In the genomic region with DNA sequence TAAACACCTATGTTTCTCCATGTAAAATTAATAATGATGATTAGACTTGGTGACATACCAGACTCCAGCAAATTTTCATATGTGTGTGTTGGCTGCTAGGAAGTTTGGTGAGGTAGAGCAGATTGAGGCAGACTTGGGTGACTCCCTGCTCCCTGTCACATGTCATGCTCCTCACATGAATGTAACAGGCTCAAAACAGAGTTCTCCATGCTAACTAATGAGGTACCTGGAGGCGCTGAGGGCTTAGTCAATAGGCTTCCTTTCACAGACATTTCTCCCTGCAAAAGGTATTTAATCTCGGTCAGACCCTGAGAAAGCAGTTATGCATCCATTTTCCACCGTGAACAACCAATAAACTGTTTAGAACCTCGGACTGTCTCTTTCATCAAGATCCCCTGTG, we compare ENCODE assay signal across 22 mouse cellular contexts. TPM values are rescaled to one million over a fixed set of nuclear protein-coding genes. Genes with fewer than 3 reads are reported as not detected.
A peak's percentile ranks its signal among the peaks of the same experiment; 100 is the strongest.
DNase-seq lines count a peak whose midpoint lies in the region; ATAC-seq and TF ChIP-seq lines count a peak whose summit lies in the region.
"Had no signal": no experiment of that assay in that cellular context is flagged by ENCODE, and none has a peak within 500 bp of the region (broad histone marks: within the 10 kb centered on the region; RNA-seq: fewer than 3 reads in every experiment).

No protein-coding gene starts in this region.

- no peak overlapping the region for H3K9ac ChIP-seq in forebrain, embryonic 11.5 days (ENCODE audit: low read length)
- no peak overlapping the region for H3K9ac ChIP-seq in forebrain, postnatal 0 days
- H3K9ac ChIP-seq in hindbrain, embryonic 13.5 days: no peak overlapping the region
- no peak overlapping the region for H3K9ac ChIP-seq in hindbrain, postnatal 0 days (replicated peaks; ENCODE audit: low read length)
- H3K9ac ChIP-seq in midbrain, embryonic 12.5 days (replicated peaks): no peak overlapping the region
- 0 out of 2 replicates have a peak overlapping the region, but pooled peaks have one; percentile 23 for H3K9ac ChIP-seq in neural tube, embryonic 13.5 days
- H3K9ac ChIP-seq: heart, embryonic 15.5 days; limb, embryonic 13.5 days; liver, embryonic 13.5 days; lung, embryonic 14.5 days had no signal

- H3K4me3 ChIP-seq in forebrain, embryonic 11.5 days (ENCODE audit: low read depth, low read length): no peak overlapping the region
- H3K4me3 ChIP-seq in forebrain, postnatal 0 days (ENCODE audit: low read depth, low read length): no peak overlapping the region
- no peak overlapping the region for H3K4me3 ChIP-seq in hindbrain, embryonic 13.5 days
- H3K4me3 ChIP-seq in hindbrain, postnatal 0 days (ENCODE audit: low read length): no peak overlapping the region
- H3K4me3 ChIP-seq in midbrain, embryonic 12.5 days: no peak overlapping the region
- H3K4me3 ChIP-seq in neural tube, embryonic 13.5 days: no peak overlapping the region
- H3K4me3 ChIP-seq: heart, embryonic 15.5 days; limb, embryonic 13.5 days; liver, embryonic 13.5 days; megakaryocyte, embryonic 14.5 days had no signal

- peak overlapping the region; percentile 13; the same call in 1 of the 2 replicates for H3K27ac ChIP-seq in forebrain, embryonic 11.5 days (ENCODE audit: low read depth, low read length)
- H3K27ac ChIP-seq in forebrain, postnatal 0 days (ENCODE audit: low read depth, low read length): no peak overlapping the region
- peak overlapping the region; percentile 68; the same call in 1 of the 2 replicates for H3K27ac ChIP-seq in hindbrain, embryonic 13.5 days
- H3K27ac ChIP-seq in hindbrain, postnatal 0 days: no peak overlapping the region
- peak overlapping the region; percentile 35; the same call in 1 of the 2 replicates for H3K27ac ChIP-seq in midbrain, embryonic 12.5 days (replicated peaks)
- H3K27ac ChIP-seq in neural tube, embryonic 13.5 days (replicated peaks): peak overlapping the region; percentile 100
- H3K27ac ChIP-seq: heart, embryonic 15.5 days; limb, embryonic 13.5 days; liver, embryonic 13.5 days; stomach, postnatal 0 days had no signal

- 60% methylated on average over 4 of the region's 4 CpGs for WGBS in forebrain, embryonic 11.5 days
- 46% methylated on average over 4 of the region's 4 CpGs for WGBS in forebrain, postnatal 0 days
- 48% methylated on average over 4 of the region's 4 CpGs for WGBS in hindbrain, embryonic 13.5 days
- WGBS in hindbrain, postnatal 0 days: 32% methylated on average over 4 of the region's 4 CpGs
- WGBS in midbrain, embryonic 12.5 days: 65% methylated on average over 4 of the region's 4 CpGs
- WGBS in neural tube, embryonic 13.5 days: 46% methylated on average over 4 of the region's 4 CpGs

- no peaks in the 10 kb centered on the region for H3K27me3 ChIP-seq in forebrain, embryonic 11.5 days (ENCODE audit: control insufficient read depth, insufficient read depth, low read length)
- no peaks in the 10 kb centered on the region for H3K27me3 ChIP-seq in forebrain, postnatal 0 days (ENCODE audit: insufficient read depth, low read length)
- no peaks in the 10 kb centered on the region for H3K27me3 ChIP-seq in hindbrain, embryonic 13.5 days
- no peaks in the 10 kb centered on the region for H3K27me3 ChIP-seq in hindbrain, postnatal 0 days (ENCODE audit: insufficient read depth, low read length)
- no peaks in the 10 kb centered on the region for H3K27me3 ChIP-seq in midbrain, embryonic 12.5 days
- no peaks in the 10 kb centered on the region for H3K27me3 ChIP-seq in neural tube, embryonic 13.5 days
- H3K27me3 ChIP-seq: heart, embryonic 15.5 days; limb, embryonic 13.5 days; liver, embryonic 13.5 days had no signal

- H3K9me3 ChIP-seq in forebrain, embryonic 11.5 days (ENCODE audit: control insufficient read depth, low read length): no peaks in the 10 kb centered on the region
- H3K9me3 ChIP-seq in forebrain, postnatal 0 days (ENCODE audit: low read length): no peaks in the 10 kb centered on the region
- H3K9me3 ChIP-seq in hindbrain, embryonic 13.5 days: no peaks in the 10 kb centered on the region
- H3K9me3 ChIP-seq in hindbrain, postnatal 0 days (ENCODE audit: low read length): no peaks in the 10 kb centered on the region
- H3K9me3 ChIP-seq in midbrain, embryonic 12.5 days: no peaks in the 10 kb centered on the region
- H3K9me3 ChIP-seq in neural tube, embryonic 13.5 days: no peaks in the 10 kb centered on the region
- H3K9me3 ChIP-seq: heart, embryonic 15.5 days; limb, embryonic 13.5 days; liver, embryonic 13.5 days had no signal

- TF ChIP-seq CTCF in forebrain, postnatal 0 days (IDR thresholded peaks at IDR 0.05; ENCODE audit: low read depth): no peak
- TF ChIP-seq CTCF in hindbrain, postnatal 0 days (IDR thresholded peaks at IDR 0.05; ENCODE audit: low read depth): no peak

- ATAC-seq in forebrain, embryonic 11.5 days (replicated peaks; ENCODE audit: low FRiP score): no peak
- ATAC-seq in forebrain, postnatal 0 days: no peak
- no peak for ATAC-seq in hindbrain, embryonic 13.5 days (ENCODE audit: low FRiP score)
- ATAC-seq in hindbrain, postnatal 0 days: no peak
- ATAC-seq in midbrain, embryonic 12.5 days (ENCODE audit: low FRiP score, low read depth): no peak
- no peak for ATAC-seq in neural tube, embryonic 13.5 days (ENCODE audit: low read depth)
- ATAC-seq: inflammation-experienced regulatory T-cells, adult 6 months had no signal

- no peak for DNase-seq in forebrain, embryonic 11.5 days (ENCODE audit: low spot score)
- no peak for DNase-seq in forebrain, postnatal 0 days
- no peak for DNase-seq in hindbrain, postnatal 0 days (ENCODE audit: low spot score)
- no peak for DNase-seq in frontal cortex, postnatal 10 days (ENCODE audit: low spot score in 2 of 2)
- DNase-seq: adrenal gland, postnatal 25 days; cerebellum, adult 9-10 months; gastrocnemius, postnatal 36 days; heart, postnatal 36 days; kidney, adult 18-20 months; kidney, postnatal 4 days; liver, embryonic 13.5 days; lung, embryonic 14.5 days; lung, postnatal 36 days; thymus, postnatal 14 days had no signal

- H3K36me3 ChIP-seq in forebrain, embryonic 11.5 days (ENCODE audit: control insufficient read depth, insufficient read depth, low read length): no peaks in the 10 kb centered on the region
- H3K36me3 ChIP-seq in forebrain, postnatal 0 days (ENCODE audit: insufficient read depth): no peaks in the 10 kb centered on the region
- no peaks in the 10 kb centered on the region for H3K36me3 ChIP-seq in hindbrain, embryonic 13.5 days
- no peaks in the 10 kb centered on the region for H3K36me3 ChIP-seq in hindbrain, postnatal 0 days (ENCODE audit: insufficient read depth, low read length)
- H3K36me3 ChIP-seq in midbrain, embryonic 12.5 days: no peaks in the 10 kb centered on the region
- no peaks in the 10 kb centered on the region for H3K36me3 ChIP-seq in neural tube, embryonic 13.5 days
- H3K36me3 ChIP-seq: heart, embryonic 15.5 days; limb, embryonic 13.5 days; liver, embryonic 13.5 days had no signal

- H3K4me2 ChIP-seq in forebrain, embryonic 11.5 days (ENCODE audit: low read depth, low read length, severe bottlenecking): no peak overlapping the region
- no peak overlapping the region for H3K4me2 ChIP-seq in forebrain, postnatal 0 days (ENCODE audit: low read depth)
- H3K4me2 ChIP-seq in hindbrain, embryonic 13.5 days: no peak overlapping the region
- no peak overlapping the region for H3K4me2 ChIP-seq in hindbrain, postnatal 0 days (ENCODE audit: low read depth, low read length)
- no peak overlapping the region for H3K4me2 ChIP-seq in midbrain, embryonic 12.5 days (replicated peaks)
- H3K4me2 ChIP-seq in neural tube, embryonic 13.5 days: no peak overlapping the region
- H3K4me2 ChIP-seq: heart, embryonic 15.5 days; limb, embryonic 13.5 days; liver, embryonic 13.5 days; lung, embryonic 14.5 days had no signal

- H3K4me1 ChIP-seq in forebrain, embryonic 11.5 days (replicated peaks; ENCODE audit: control insufficient read depth, insufficient read depth, low read length): peaks cover 11% of the 10 kb centered on the region
- H3K4me1 ChIP-seq in forebrain, postnatal 0 days (ENCODE audit: insufficient read depth): peaks cover 28% of the 10 kb centered on the region
- H3K4me1 ChIP-seq in hindbrain, embryonic 13.5 days (replicated peaks): peaks cover 39% of the 10 kb centered on the region
- 0 out of 2 replicates have a peak, but pooled peaks cover 13% of the 10 kb centered on the region for H3K4me1 ChIP-seq in hindbrain, postnatal 0 days (ENCODE audit: insufficient read depth, low read length)
- H3K4me1 ChIP-seq in midbrain, embryonic 12.5 days: peaks cover 37% of the 10 kb centered on the region
- peaks cover 38% of the 10 kb centered on the region for H3K4me1 ChIP-seq in neural tube, embryonic 13.5 days (replicated peaks)

RNA-seq across cellular contexts. Expression of a gene that starts 4.3 kb away (rescaled TPM):
- polyA plus RNA-seq in forebrain, embryonic 11.5 days (2014; fragmentation: Nextera tagmentation; extraction: Ambion mirVana): 0.88 and 0.89 TPM in 2 replicates
- total RNA-seq in forebrain, postnatal 0 days (2014; rRNA removed): 0.23 and 1.3 TPM in 2 replicates
- 0.44 and 0.73 TPM in 2 replicates for polyA plus RNA-seq in forebrain, postnatal 0 days (2015; fragmentation: Nextera tagmentation; extraction: Ambion mirVana)
- polyA plus RNA-seq in hindbrain, embryonic 13.5 days (2015; fragmentation: Nextera tagmentation; extraction: Ambion mirVana): 0.88 and 1.1 TPM in 2 replicates
- total RNA-seq in hindbrain, postnatal 0 days (2014; rRNA removed): 0.47 and 1.7 TPM in 2 replicates
- 0.60 and 1.4 TPM in 2 replicates for polyA plus RNA-seq in hindbrain, postnatal 0 days (2015; fragmentation: Nextera tagmentation; extraction: Ambion mirVana)
- polyA plus RNA-seq in midbrain, embryonic 12.5 days (2016; fragmentation: Nextera tagmentation; extraction: Ambion mirVana): 1.0 and 1.2 TPM in 2 replicates
- 0.84 and 1.5 TPM in 2 replicates for polyA plus RNA-seq in neural tube, embryonic 13.5 days (2015; fragmentation: Nextera tagmentation; extraction: Ambion mirVana)

RNA-seq across cellular contexts. Expression of a gene that starts 4.4 kb away (rescaled TPM):
- polyA plus RNA-seq in forebrain, embryonic 11.5 days (2014; fragmentation: Nextera tagmentation; extraction: Ambion mirVana): 161 and 170 TPM in 2 replicates
- 18.1 and 19.6 TPM in 2 replicates for total RNA-seq in forebrain, postnatal 0 days (2014; rRNA removed)
- polyA plus RNA-seq in forebrain, postnatal 0 days (2015; fragmentation: Nextera tagmentation; extraction: Ambion mirVana): 62.4 and 76.9 TPM in 2 replicates
- 193 and 195 TPM in 2 replicates for polyA plus RNA-seq in hindbrain, embryonic 13.5 days (2015; fragmentation: Nextera tagmentation; extraction: Ambion mirVana)
- total RNA-seq in hindbrain, postnatal 0 days (2014; rRNA removed): 5.4 and 9.4 TPM in 2 replicates
- polyA plus RNA-seq in hindbrain, postnatal 0 days (2015; fragmentation: Nextera tagmentation; extraction: Ambion mirVana): 77.7 and 83.9 TPM in 2 replicates
- polyA plus RNA-seq in midbrain, embryonic 12.5 days (2016; fragmentation: Nextera tagmentation; extraction: Ambion mirVana): 265 and 271 TPM in 2 replicates
- polyA plus RNA-seq in neural tube, embryonic 13.5 days (2015; fragmentation: Nextera tagmentation; extraction: Ambion mirVana): 165 and 189 TPM in 2 replicates

RNA-seq across cellular contexts. Expression of a gene that starts 31.6 kb away (rescaled TPM):
- 1.6 and 1.8 TPM in 2 replicates for polyA plus RNA-seq in forebrain, embryonic 11.5 days (2014; fragmentation: Nextera tagmentation; extraction: Ambion mirVana)
- not detected in 2 replicates for total RNA-seq in forebrain, postnatal 0 days (2014; rRNA removed)
- polyA plus RNA-seq in forebrain, postnatal 0 days (2015; fragmentation: Nextera tagmentation; extraction: Ambion mirVana): 0.27 and 0.59 TPM in 2 replicates
- polyA plus RNA-seq in hindbrain, embryonic 13.5 days (2015; fragmentation: Nextera tagmentation; extraction: Ambion mirVana): 1.2 and 1.6 TPM in 2 replicates
- total RNA-seq in hindbrain, postnatal 0 days (2014; rRNA removed): 0.22 and 18.2 TPM in 2 replicates
- polyA plus RNA-seq in hindbrain, postnatal 0 days (2015; fragmentation: Nextera tagmentation; extraction: Ambion mirVana): 0.63 and 0.88 TPM in 2 replicates
- 1.2 TPM in 2 replicates for polyA plus RNA-seq in midbrain, embryonic 12.5 days (2016; fragmentation: Nextera tagmentation; extraction: Ambion mirVana)
- polyA plus RNA-seq in neural tube, embryonic 13.5 days (2015; fragmentation: Nextera tagmentation; extraction: Ambion mirVana): 0.56 and 0.99 TPM in 2 replicates

RNA-seq across cellular contexts. Expression of a gene that starts 48.4 kb away (rescaled TPM):
- polyA plus RNA-seq in forebrain, embryonic 11.5 days (2014; fragmentation: Nextera tagmentation; extraction: Ambion mirVana): 22.7 and 27.1 TPM in 2 replicates
- total RNA-seq in forebrain, postnatal 0 days (2014; rRNA removed): 50.9 and 55.6 TPM in 2 replicates
- 43.7 and 58.6 TPM in 2 replicates for polyA plus RNA-seq in forebrain, postnatal 0 days (2015; fragmentation: Nextera tagmentation; extraction: Ambion mirVana)
- 52.6 and 57.0 TPM in 2 replicates for polyA plus RNA-seq in hindbrain, embryonic 13.5 days (2015; fragmentation: Nextera tagmentation; extraction: Ambion mirVana)
- 25.3 and 25.5 TPM in 2 replicates for total RNA-seq in hindbrain, postnatal 0 days (2014; rRNA removed)
- polyA plus RNA-seq in hindbrain, postnatal 0 days (2015; fragmentation: Nextera tagmentation; extraction: Ambion mirVana): 57.2 and 61.9 TPM in 2 replicates
- 37.6 and 38.3 TPM in 2 replicates for polyA plus RNA-seq in midbrain, embryonic 12.5 days (2016; fragmentation: Nextera tagmentation; extraction: Ambion mirVana)
- polyA plus RNA-seq in neural tube, embryonic 13.5 days (2015; fragmentation: Nextera tagmentation; extraction: Ambion mirVana): 55.8 and 57.3 TPM in 2 replicates

Comparison
In these comparisons a context has a peak if more than half of its experiments do, and no peak if none do; other contexts are left out.
1. H3K27ac ChIP-seq: peak in forebrain, embryonic 11.5 days (single experiment), hindbrain, embryonic 13.5 days (single experiment), midbrain, embryonic 12.5 days (single experiment) and neural tube, embryonic 13.5 days (single experiment); none in forebrain, postnatal 0 days (single experiment) and hindbrain, postnatal 0 days (single experiment).